Comparison of ENCODE assay signal across 17 mouse cellular contexts in genomic region chr7:75648961-75649360, GRCm38 (mm10).
DNase-seq lines count a peak whose midpoint lies in the region; ATAC-seq lines count a peak whose summit lies in the region.
"Had no signal": no experiment of that assay in that cellular context is flagged by ENCODE, and none has a peak within 500 bp of the region (broad histone marks: within the 10 kb centered on the region; RNA-seq: fewer than 3 reads in every experiment).

No protein-coding gene starts in this region.

- intact Hi-C loops in heart, postnatal 10 days (cut with DNase I): no loop called here

- ATAC-seq in megakaryocyte progenitor cell, adult 5-6 weeks (replicated peaks; ENCODE audit: poor library complexity): 0 out of 2 replicates have a peak, but pooled peaks have one; percentile 18
- ATAC-seq: forebrain, embryonic 16.5 days had no signal

- DNase-seq in heart, adult 11 months: peak; percentile 94
- DNase-seq in heart, postnatal 10 days: no peak
- DNase-seq in kidney, postnatal 14 days: peak; percentile 49
- DNase-seq in kidney, postnatal 4 days: no peak
- peak; percentile 45 to 63 for DNase-seq in kidney, postnatal 25 days
- no peak for DNase-seq in layer of hippocampus, adult 9-11 months
- no peak for DNase-seq in thymus, adult 18-20 months
- DNase-seq: cerebellum, adult 11-12 months; cerebellum, postnatal 14 days; gastrocnemius, postnatal 14 days; heart, postnatal 4 days; liver, embryonic 13.5 days; lung, embryonic 14.5 days; midbrain, embryonic 14.5 days; right cerebral cortex, postnatal 14 days had no signal

Comparison
In these comparisons a context has a peak if more than half of its experiments do, and no peak if none do; other contexts are left out.
1. DNase-seq: peak in heart, adult 11 months (single experiment), kidney, postnatal 14 days (single experiment) and kidney, postnatal 25 days (2 of 2); none in heart, postnatal 10 days (0 of 2), kidney, postnatal 4 days (0 of 2), layer of hippocampus, adult 9-11 months (single experiment) and thymus, adult 18-20 months (0 of 2).